Mouse (Mus musculus) lung, embryonic 16.5 days (tissue): ENCODE data around the gene Uhrf2. TPM values are rescaled to one million over a fixed set of nuclear protein-coding genes. Genes with fewer than 3 reads are reported as not detected.

ENCODE experiments used
- ATAC-seq: fragments of 200-750 bp; cut with Nextera tagmentation; 2 replicates; pipeline ENCODE4 v1.8.0; 2017; ENCODE audit warnings: low read depth, mild to moderate bottlenecking, moderate library complexity
- H3K27ac ChIP-seq: fragments of 300-500 bp; sonication (generic); 2 replicates; pipeline ENCODE4 v1.5.1; 2014; ENCODE audit warnings: mild to moderate bottlenecking, control low read depth, low read length
- H3K27me3 ChIP-seq: fragments of 300-500 bp; sonication (generic); 2 replicates; pipeline ENCODE4 v1.6.1; 2014; ENCODE audit warnings: low read depth, low read length, mixed read lengths; ENCODE audit not compliant: control insufficient read depth, insufficient read depth
- H3K36me3 ChIP-seq: fragments of 300-500 bp; sonication (generic); 2 replicates; pipeline ENCODE4 v1.6.1; 2014; ENCODE audit warnings: low read length; ENCODE audit not compliant: control insufficient read depth, insufficient read depth
- H3K4me1 ChIP-seq: fragments of 300-500 bp; sonication (generic); replicated peaks from 2 replicates; pipeline ENCODE4 v1.6.1; 2014; ENCODE audit warnings: low read length, mixed read lengths; ENCODE audit not compliant: control insufficient read depth, insufficient read depth
- H3K4me2 ChIP-seq: fragments of 300-500 bp; sonication (generic); 2 replicates; pipeline ENCODE4 v1.6.1; 2014; ENCODE audit warnings: low read depth, low read length, control low read depth
- H3K4me3 ChIP-seq: fragments of 300-500 bp; sonication (generic); 2 replicates; pipeline ENCODE4 v1.5.1; 2014; ENCODE audit warnings: mild to moderate bottlenecking, low read length, control low read depth
- H3K9ac ChIP-seq: fragments of 300-500 bp; sonication (generic); 2 replicates; pipeline ENCODE4 v1.6.1; 2014; ENCODE audit warnings: low read length, control low read depth
- H3K9me3 ChIP-seq: fragments of 300-500 bp; sonication (generic); 2 replicates; pipeline ENCODE4 v1.6.1; 2016; ENCODE audit warnings: low read length; ENCODE audit not compliant: control insufficient read depth
- WGBS: fragments of 180-500 bp; shearing (Covaris S2); extraction: QIAGEN DNeasy Blood & Tissue Kit; methylation state at CpG from one replicate; pipeline ENCODE4 v1.1.7; 2014; 5-methylcytosine and 5-hydroxymethylcytosine counted together
- polyA plus RNA-seq: library from polyadenylated mRNA; unstranded; fragments of >200 nt; fragmentation: Nextera tagmentation; extraction: Ambion mirVana; gene quantifications from 2 replicates; pipeline ENCODE4 v1.2.1, GENCODE M21; 2015

The Uhrf2 gene
- polyA plus RNA-seq, 1 experiment from 2014 or later, result 60.2 TPM

GRCm38 (mm10) chr19:30044630-30045029, 14.3 kb downstream of the Uhrf2 start:
- Histone ChIP-seq H3K27ac (no peak overlapping the region), H3K9ac (no peak overlapping the region), H3K27me3 (no peaks in the 10 kb centered on the region), H3K4me2 (no peak overlapping the region), H3K4me3 (no peak overlapping the region), H3K36me3 (peaks cover 10% of the 10 kb centered on the region; the same call in 1 of the 2 replicates), H3K9me3 (no peaks in the 10 kb centered on the region; the same call in 1 of the 2 replicates), H3K4me1 (0 out of 2 replicates have a peak, but pooled peaks cover 3% of the 10 kb centered on the region)
- no peak for ATAC-seq
- 91% methylated on average over 1 of the region's 1 CpGs for WGBS

GRCm38 (mm10) chr19:30045857-30046256, 15.5 kb downstream of the Uhrf2 start:
- ATAC-seq, result no peak
- Histone ChIP-seq H3K4me3 (no peak overlapping the region), H3K27ac (no peak overlapping the region), H3K36me3 (peaks cover 10% of the 10 kb centered on the region; the same call in 1 of the 2 replicates), H3K4me1 (0 out of 2 replicates have a peak, but pooled peaks cover 3% of the 10 kb centered on the region), H3K4me2 (no peak overlapping the region), H3K9ac (no peak overlapping the region), H3K27me3 (no peaks in the 10 kb centered on the region), H3K9me3 (no peaks in the 10 kb centered on the region; the same call in 1 of the 2 replicates)
- WGBS, result 57% methylated on average over 1 of the region's 1 CpGs

DNA sequence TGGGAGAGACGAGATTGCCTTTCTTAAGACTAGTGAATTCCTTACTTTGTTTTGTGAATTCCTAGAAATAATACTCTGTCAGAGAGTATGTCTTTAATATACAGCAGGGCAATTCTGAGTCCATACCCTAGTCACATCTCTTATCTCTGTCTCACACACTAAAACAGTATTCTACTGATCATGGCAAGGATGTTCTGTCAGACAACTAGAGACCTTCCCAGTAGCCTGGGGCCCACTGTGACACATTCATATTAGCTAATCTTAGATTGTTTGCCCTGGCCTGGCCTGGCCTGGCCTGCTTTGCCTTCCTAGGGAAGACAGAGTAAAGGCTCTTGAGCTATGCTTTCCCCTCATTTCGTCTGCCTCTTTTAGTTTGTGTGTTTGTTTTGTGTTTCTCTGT, 20.3 kb downstream of the Uhrf2 start:
- WGBS, result 78% methylated on average over 2 of the region's 2 CpGs
- no peaks in the 10 kb centered on the region for H3K27me3 ChIP-seq
- no peak overlapping the region for H3K9ac ChIP-seq
- H3K4me1 ChIP-seq, result 0 out of 2 replicates have a peak, but pooled peaks cover 3% of the 10 kb centered on the region
- H3K36me3 ChIP-seq, result peaks cover 12% of the 10 kb centered on the region; the same call in 1 of the 2 replicates
- H3K27ac ChIP-seq, result no peak overlapping the region
- H3K9me3 ChIP-seq, result no peaks in the 10 kb centered on the region; the same call in 1 of the 2 replicates
- no peak for ATAC-seq
- H3K4me2 ChIP-seq, result no peak overlapping the region
- no peak overlapping the region for H3K4me3 ChIP-seq

- Histone ChIP-seq H3K9me3 (no peaks in the 10 kb centered on the region), H3K4me1 (0 out of 2 replicates have a peak, but pooled peaks cover 3% of the 10 kb centered on the region), H3K9ac (no peak overlapping the region), H3K27ac (no peak overlapping the region), H3K4me3 (no peak overlapping the region), H3K27me3 (no peaks in the 10 kb centered on the region), H3K36me3 (peaks cover 11% of the 10 kb centered on the region), H3K4me2 (no peak overlapping the region)
- WGBS, result 80% methylated on average over 3 of the region's 3 CpGs
- ATAC-seq, result no peak
Measured at GRCm38 (mm10) chr19:30051479-30051878, 21.2 kb downstream of the Uhrf2 start.

- H3K27me3 ChIP-seq, result no peaks in the 10 kb centered on the region
- no peak overlapping the region for H3K4me2 ChIP-seq
- no peak overlapping the region for H3K27ac ChIP-seq
- no peak overlapping the region for H3K9ac ChIP-seq
- no peaks in the 10 kb centered on the region for H3K9me3 ChIP-seq
- H3K4me3 ChIP-seq, result no peak overlapping the region
- 100% methylated on average over 2 of the region's 2 CpGs for WGBS
- H3K4me1 ChIP-seq, result 0 out of 2 replicates have a peak, but pooled peaks cover 2% of the 10 kb centered on the region
- H3K36me3 ChIP-seq, result peaks cover 5% of the 10 kb centered on the region
- ATAC-seq, result no peak
Measured at GRCm38 (mm10) chr19:30054218-30054617, 23.9 kb downstream of the Uhrf2 start.

- 35% methylated on average over 4 of the region's 4 CpGs for WGBS
- ATAC-seq, result peak; percentile 52; the same call in 1 of the 2 replicates
- Histone ChIP-seq H3K9me3 (no peaks in the 10 kb centered on the region), H3K4me3 (no peak overlapping the region), H3K4me2 (no peak overlapping the region), H3K9ac (no peak overlapping the region), H3K27me3 (no peaks in the 10 kb centered on the region), H3K27ac (no peak overlapping the region), H3K36me3 (no peaks in the 10 kb centered on the region), H3K4me1 (peaks cover 6% of the 10 kb centered on the region; the same call in 1 of the 2 replicates)
Measured at GRCm38 (mm10) chr19:30065797-30066196, 35.5 kb downstream of the Uhrf2 start.

- no peak overlapping the region for H3K27ac ChIP-seq
- ATAC-seq, result no peak
- H3K9ac ChIP-seq, result no peak overlapping the region
- H3K4me1 ChIP-seq, result no peaks in the 10 kb centered on the region
- no peaks in the 10 kb centered on the region for H3K27me3 ChIP-seq
- H3K4me2 ChIP-seq, result no peak overlapping the region
- WGBS, result 97% methylated on average over 6 of the region's 6 CpGs
- H3K9me3 ChIP-seq, result no peaks in the 10 kb centered on the region
- H3K36me3 ChIP-seq, result peaks cover 53% of the 10 kb centered on the region
- no peak overlapping the region for H3K4me3 ChIP-seq
Measured at GRCm38 (mm10) chr19:30090163-30090562, 59.9 kb downstream of the Uhrf2 start.

- 91% methylated on average over 12 of the region's 12 CpGs for WGBS
- H3K4me2 ChIP-seq, result no peak overlapping the region
- ATAC-seq, result no peak
Measured at GRCm38 (mm10) chr19:30091644-30092295, 61.5 kb downstream of the Uhrf2 start.

GRCm38 (mm10) chr19:30096186-30096585, 65.9 kb downstream of the Uhrf2 start:
- Histone ChIP-seq H3K4me1 (no peaks in the 10 kb centered on the region), H3K9ac (no peak overlapping the region), H3K36me3 (peaks cover 57% of the 10 kb centered on the region), H3K4me3 (no peak overlapping the region), H3K9me3 (peaks cover 3% of the 10 kb centered on the region; the same call in 1 of the 2 replicates), H3K4me2 (no peak overlapping the region), H3K27me3 (no peaks in the 10 kb centered on the region), H3K27ac (no peak overlapping the region)
- no peak for ATAC-seq
- WGBS, result 83% methylated on average over 3 of the region's 3 CpGs

More at GRCm38 (mm10) chr19:30091644-30092295, 61.5 kb downstream of the Uhrf2 start:
- peaks cover 66% of the 10 kb centered on the region for H3K36me3 ChIP-seq
- no peaks in the 10 kb centered on the region for H3K4me1 ChIP-seq
- H3K9me3 ChIP-seq, result no peaks in the 10 kb centered on the region
- H3K4me3 ChIP-seq, result no peak overlapping the region
- no peaks in the 10 kb centered on the region for H3K27me3 ChIP-seq
- no peak overlapping the region for H3K27ac ChIP-seq
- no peak overlapping the region for H3K9ac ChIP-seq
